Mouse (Mus musculus) kidney, embryonic 16.5 days (tissue): Measurements from ENCODE around the gene Mbd5. TPM values are rescaled to one million over a fixed set of nuclear protein-coding genes. Genes with fewer than 3 reads are reported as not detected.

Experiments used
- ATAC-seq: fragments of 200-750 bp; cut with Nextera tagmentation; 2 replicates; pipeline ENCODE4 v1.8.0; 2017; ENCODE audit warnings: moderate TSS enrichment; ENCODE audit not compliant: low FRiP score, low TSS enrichment
- H3K27ac ChIP-seq: fragments of 300-500 bp; sonication (generic); 2 replicates; pipeline ENCODE4 v1.5.1; 2014; ENCODE audit warnings: low read length
- H3K27me3 ChIP-seq: fragments of 300-500 bp; sonication (generic); 2 replicates; pipeline ENCODE4 v1.6.1; 2014; ENCODE audit warnings: low read length, control low read depth, mixed read lengths; ENCODE audit not compliant: insufficient read depth
- H3K36me3 ChIP-seq: fragments of 300-500 bp; sonication (generic); 2 replicates; pipeline ENCODE4 v1.6.1; 2014; ENCODE audit warnings: low read length, control low read depth, mixed read lengths; ENCODE audit not compliant: insufficient read depth
- H3K4me1 ChIP-seq: fragments of 300-500 bp; sonication (generic); 2 replicates; pipeline ENCODE4 v1.6.1; 2014; ENCODE audit warnings: low read length, control low read depth, mixed read lengths; ENCODE audit not compliant: insufficient read depth
- H3K4me2 ChIP-seq: fragments of 300-500 bp; sonication (generic); replicated peaks from 2 replicates; pipeline ENCODE4 v1.6.1; 2014; ENCODE audit warnings: low read depth, low read length
- H3K4me3 ChIP-seq: fragments of 300-500 bp; sonication (generic); 2 replicates; pipeline ENCODE4 v1.5.1; 2014; ENCODE audit warnings: mild to moderate bottlenecking, low read length
- H3K9ac ChIP-seq: fragments of 300-500 bp; sonication (generic); replicated peaks from 2 replicates; pipeline ENCODE4 v1.6.1; 2014; ENCODE audit warnings: low read length
- H3K9me3 ChIP-seq: fragments of 300-500 bp; sonication (generic); 2 replicates; pipeline ENCODE4 v1.6.1; 2016; ENCODE audit warnings: low read length, control low read depth
- WGBS: fragments of 180-500 bp; shearing (Covaris S2); extraction: QIAGEN DNeasy Blood & Tissue Kit; methylation state at CpG from one replicate; pipeline ENCODE4 v1.1.7; 2014; 5-methylcytosine and 5-hydroxymethylcytosine counted together
- polyA plus RNA-seq: library from polyadenylated mRNA; unstranded; fragments of >200 nt; fragmentation: Nextera tagmentation; extraction: Ambion mirVana; gene quantifications from 2 replicates; pipeline ENCODE4 v1.2.1, GENCODE M21; 2015

The Mbd5 gene
- 23.3 and 28.7 TPM in 2 replicates for polyA plus RNA-seq

- ATAC-seq, result peak; percentile 100
- Histone ChIP-seq H3K27me3 (no peaks in the 10 kb centered on the region), H3K36me3 (no peaks in the 10 kb centered on the region), H3K9ac (peak within 1 kb of the TSS; percentile 92), H3K4me2 (peak within 1 kb of the TSS; percentile 80), H3K4me3 (peak within 1 kb of the TSS; percentile 91), H3K9me3 (no peaks in the 10 kb centered on the region), H3K4me1 (peaks cover 6% of the 10 kb centered on the region), H3K27ac (peak within 1 kb of the TSS; percentile 82)
- under 1% methylated on average over 48 of the region's 49 CpGs for WGBS
These were observed at the start of gene Mbd5 for GRCm38 (mm10) chr2:48948841-48949584. Mbd5 (plus strand) TSS chr2:48949508.

DNA sequence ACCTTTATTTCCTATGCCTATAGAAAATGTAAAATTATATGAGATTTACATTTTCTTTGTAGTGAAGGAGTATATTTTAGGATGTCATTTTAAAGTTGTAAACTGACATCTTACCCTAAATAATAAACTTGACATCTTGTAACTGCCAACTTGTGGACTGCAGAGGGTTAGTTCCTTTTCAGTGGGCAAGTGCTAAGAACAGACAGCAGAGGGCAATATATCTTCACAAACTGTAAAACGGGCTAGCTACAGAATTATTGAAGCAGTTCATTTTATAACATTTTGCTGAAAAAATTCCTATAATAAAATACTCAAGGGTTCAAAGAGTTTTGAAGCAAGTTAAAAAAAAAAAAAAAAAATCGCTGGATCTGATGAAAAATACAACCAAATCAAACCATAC lies 40.4 kb upstream of the Mbd5 start:
- Histone ChIP-seq H3K4me2 (no peak overlapping the region), H3K9me3 (no peaks in the 10 kb centered on the region), H3K27ac (no peak overlapping the region), H3K9ac (no peak overlapping the region), H3K36me3 (peaks cover 16% of the 10 kb centered on the region; the same call in 1 of the 2 replicates), H3K4me1 (no peaks in the 10 kb centered on the region), H3K4me3 (no peak overlapping the region), H3K27me3 (no peaks in the 10 kb centered on the region)
- WGBS, result 57% methylated on average over 2 of the region's 2 CpGs
- ATAC-seq, result no peak

- Histone ChIP-seq H3K27ac (no peak overlapping the region), H3K4me2 (no peak overlapping the region), H3K4me1 (no peaks in the 10 kb centered on the region), H3K36me3 (peaks cover 15% of the 10 kb centered on the region; the same call in 1 of the 2 replicates), H3K4me3 (no peak overlapping the region), H3K9ac (no peak overlapping the region), H3K9me3 (no peaks in the 10 kb centered on the region), H3K27me3 (no peaks in the 10 kb centered on the region)
- WGBS, result 82% methylated on average over 1 of the region's 1 CpGs
- no peak for ATAC-seq
These were observed 35.1 kb upstream of the Mbd5 start for GRCm38 (mm10) chr2:48914185-48914584.

GRCm38 (mm10) chr2:48915832-48916231 lies 33.5 kb upstream of the Mbd5 start:
- Histone ChIP-seq H3K4me2 (no peak overlapping the region), H3K4me1 (no peaks in the 10 kb centered on the region), H3K27ac (no peak overlapping the region), H3K36me3 (peaks cover 15% of the 10 kb centered on the region; the same call in 1 of the 2 replicates), H3K4me3 (no peak overlapping the region), H3K9me3 (no peaks in the 10 kb centered on the region), H3K9ac (no peak overlapping the region), H3K27me3 (no peaks in the 10 kb centered on the region)
- ATAC-seq, result no peak

GRCm38 (mm10) chr2:48935058-48935457 lies 14.2 kb upstream of the Mbd5 start:
- 89% methylated on average over 2 of the region's 2 CpGs for WGBS
- no peaks in the 10 kb centered on the region for H3K27me3 ChIP-seq
- H3K27ac ChIP-seq, result no peak overlapping the region
- no peak overlapping the region for H3K4me3 ChIP-seq
- H3K9ac ChIP-seq, result no peak overlapping the region
- no peaks in the 10 kb centered on the region for H3K9me3 ChIP-seq
- H3K4me1 ChIP-seq, result no peaks in the 10 kb centered on the region
- no peak overlapping the region for H3K4me2 ChIP-seq
- H3K36me3 ChIP-seq, result peaks cover 7% of the 10 kb centered on the region; the same call in 1 of the 2 replicates
- no peak for ATAC-seq

GRCm38 (mm10) chr2:48947761-48948160 lies 1.5 kb upstream of the Mbd5 start:
- no peaks in the 10 kb centered on the region for H3K36me3 ChIP-seq
- H3K4me2 ChIP-seq, result peak overlapping the region; percentile 75
- 74% methylated on average over 3 of the region's 3 CpGs for WGBS
- no peaks in the 10 kb centered on the region for H3K9me3 ChIP-seq
- peak overlapping the region; percentile 91 for H3K4me3 ChIP-seq
- H3K4me1 ChIP-seq, result peaks cover 6% of the 10 kb centered on the region
- no peak for ATAC-seq
- H3K27me3 ChIP-seq, result no peaks in the 10 kb centered on the region
- H3K9ac ChIP-seq, result 0 out of 2 replicates have a peak overlapping the region, but pooled peaks have one; percentile 46
- H3K27ac ChIP-seq, result no peak overlapping the region

- no peaks in the 10 kb centered on the region for H3K36me3 ChIP-seq
- H3K4me3 ChIP-seq, result peak overlapping the region; percentile 91
- no peaks in the 10 kb centered on the region for H3K9me3 ChIP-seq
- H3K9ac ChIP-seq, result peak overlapping the region; percentile 64
- H3K27me3 ChIP-seq, result no peaks in the 10 kb centered on the region
- WGBS, result 0% methylated on average over 8 of the region's 9 CpGs
- H3K4me2 ChIP-seq, result peak overlapping the region; percentile 80
- peaks cover 6% of the 10 kb centered on the region for H3K4me1 ChIP-seq
- ATAC-seq, result peak; percentile 66
- peak overlapping the region; percentile 82 for H3K27ac ChIP-seq
These were observed 489 bp downstream of the Mbd5 start for GRCm38 (mm10) chr2:48949743-48950251.

GRCm38 (mm10) chr2:48950252-48950315 lies 776 bp downstream of the Mbd5 start, which contains the start of gene Orc4:
Orc4 (minus strand) TSS chr2:48950277.
- H3K9me3 ChIP-seq, result no peaks in the 10 kb centered on the region
- no peaks in the 10 kb centered on the region for H3K27me3 ChIP-seq
- H3K4me1 ChIP-seq, result peaks cover 6% of the 10 kb centered on the region
- peak within 1 kb of the TSS; percentile 80 for H3K4me2 ChIP-seq
- no peak for ATAC-seq
- peak within 1 kb of the TSS; percentile 82 for H3K27ac ChIP-seq
- no peaks in the 10 kb centered on the region for H3K36me3 ChIP-seq
- H3K4me3 ChIP-seq, result peak within 1 kb of the TSS; percentile 91
- no CpG with 5 or more reads among the region's 2 CpGs for WGBS
- H3K9ac ChIP-seq, result peak within 1 kb of the TSS; percentile 92

DNA sequence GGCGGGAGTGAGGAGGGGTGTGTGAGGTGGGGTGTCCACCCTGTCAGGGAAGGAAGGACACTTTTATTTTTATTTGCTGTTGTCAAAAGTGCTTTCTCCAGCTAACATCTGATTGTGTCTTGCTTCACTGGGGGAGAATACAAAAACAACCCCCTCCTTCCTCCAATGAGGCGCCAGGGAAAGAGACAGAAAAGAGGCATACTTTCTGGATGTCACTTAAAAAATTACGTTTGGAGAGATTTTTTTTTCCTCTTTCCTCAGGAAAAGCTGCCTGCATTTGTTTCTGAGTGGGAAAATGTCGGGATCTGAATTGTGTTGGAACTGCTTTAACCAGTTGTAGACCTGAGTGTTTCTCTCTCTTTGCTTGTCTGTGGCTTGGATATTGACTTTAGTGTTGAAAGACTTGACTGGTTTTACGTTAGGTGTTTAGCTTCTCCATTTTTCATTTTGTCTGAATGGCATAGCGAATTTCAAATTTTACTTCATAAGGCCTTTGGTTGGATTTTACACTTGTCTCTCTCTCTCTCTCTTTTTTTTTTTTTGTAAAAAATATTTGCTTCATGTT lies 1.1 kb downstream of the Mbd5 start:
- Histone ChIP-seq H3K4me1 (peaks cover 6% of the 10 kb centered on the region), H3K4me3 (peak overlapping the region; percentile 91), H3K27me3 (no peaks in the 10 kb centered on the region), H3K4me2 (peak overlapping the region; percentile 80), H3K36me3 (no peaks in the 10 kb centered on the region), H3K9ac (peak overlapping the region; percentile 64), H3K9me3 (no peaks in the 10 kb centered on the region), H3K27ac (peak overlapping the region; percentile 82)
- ATAC-seq, result no peak
- 6% methylated on average over 5 of the region's 6 CpGs for WGBS

DNA sequence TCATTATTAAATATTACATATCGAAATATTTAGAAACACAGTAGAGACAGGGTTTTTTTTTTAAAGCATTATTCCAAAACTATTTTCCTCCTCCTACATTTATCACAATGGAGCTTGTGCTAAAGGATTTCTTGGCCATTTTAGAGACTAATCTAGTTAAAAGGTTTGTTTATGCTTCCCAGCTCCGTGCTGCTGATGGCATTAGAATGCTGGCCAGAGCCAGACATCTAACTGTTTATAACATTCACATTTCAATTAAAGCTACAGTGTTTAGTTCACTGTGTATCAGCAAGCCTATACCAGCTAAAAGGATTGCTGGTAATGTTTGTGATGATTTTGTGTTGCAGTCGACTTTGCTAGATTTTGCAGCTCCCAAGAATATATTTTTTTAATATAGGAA lies 7.3 kb downstream of the Mbd5 start:
- no peak overlapping the region for H3K27ac ChIP-seq
- WGBS, result 79% methylated on average over 3 of the region's 3 CpGs
- no peak overlapping the region for H3K4me3 ChIP-seq
- H3K4me1 ChIP-seq, result no peaks in the 10 kb centered on the region
- no peak for ATAC-seq
- no peaks in the 10 kb centered on the region for H3K36me3 ChIP-seq
- no peaks in the 10 kb centered on the region for H3K9me3 ChIP-seq
- H3K4me2 ChIP-seq, result no peak overlapping the region
- H3K27me3 ChIP-seq, result no peaks in the 10 kb centered on the region
- no peak overlapping the region for H3K9ac ChIP-seq
